Mouse (Mus musculus) MEL (cell line): ENCODE measurements around the gene Def8. TPM values are rescaled to one million over a fixed set of nuclear protein-coding genes. Genes with fewer than 3 reads are reported as not detected.

ENCODE experiments used
- DNase-seq: peaks from one replicate; pipeline ENCODE4 v3.0.0; 2011; ENCODE audit warnings: low read depth, low spot score
- H3K27ac ChIP-seq: 2 replicates; pipeline ENCODE4 v1.5.1; 2012; ENCODE audit warnings: low read depth, mild to moderate bottlenecking, control low read depth, low read length, moderate library complexity; ENCODE audit not compliant: control insufficient read depth
- H3K27me3 ChIP-seq, 2 experiments: fragments of 150-350 bp in 1 of 2; sonication (generic) in 1 of 2; 2 replicates each; pipeline ENCODE4 v1.6.1; 2012; ENCODE audit warnings: low read length in 2 of 2, mild to moderate bottlenecking in 2 of 2, improper control_type of control experiment in 1 of 2, moderate library complexity in 1 of 2; ENCODE audit not compliant: insufficient read depth in 2 of 2, control insufficient read depth in 1 of 2
- H3K36me3 ChIP-seq, 2 experiments: 2 replicates each; pipeline ENCODE4 v1.6.1; 2012 to 2014; ENCODE audit warnings: low read length in 2 of 2, improper control_type of control experiment in 1 of 2, inconsistent platforms in 1 of 2, mild to moderate bottlenecking in 1 of 2; ENCODE audit not compliant: insufficient read depth in 2 of 2, control insufficient read depth in 1 of 2
- H3K4me1 ChIP-seq, 2 experiments: fragments of 150-350 bp in 1 of 2; sonication (generic) in 1 of 2; 2 replicates each; pipeline ENCODE4 v1.6.1; 2012; ENCODE audit warnings: low read length in 2 of 2, improper control_type of control experiment in 1 of 2, mild to moderate bottlenecking in 1 of 2; ENCODE audit not compliant: insufficient read depth in 2 of 2, control insufficient read depth in 1 of 2
- H3K4me3 ChIP-seq, 2 experiments: fragments of 150-350 bp in 1 of 2; sonication (generic) in 1 of 2; 2 replicates each; pipeline ENCODE4 v1.5.1; 2012; ENCODE audit warnings: low read depth in 2 of 2, low read length in 2 of 2, mild to moderate bottlenecking in 2 of 2, moderate library complexity in 2 of 2, control low read depth in 1 of 2, improper control_type of control experiment in 1 of 2; ENCODE audit not compliant: control insufficient read depth in 1 of 2, insufficient read depth in 1 of 2
- H3K79me2 ChIP-seq: 2 replicates; pipeline ENCODE4 v1.6.1; 2012; ENCODE audit warnings: mild to moderate bottlenecking, low read length, moderate library complexity; ENCODE audit not compliant: control insufficient read depth, poor library complexity, insufficient read depth
- H3K9ac ChIP-seq: 2 replicates; pipeline ENCODE4 v1.6.1; 2012; ENCODE audit warnings: low read depth, mild to moderate bottlenecking, control low read depth, low read length, moderate library complexity; ENCODE audit not compliant: control insufficient read depth, poor library complexity, severe bottlenecking
- H3K9me3 ChIP-seq: fragments of 150-350 bp; sonication (generic); replicated peaks from 2 replicates; pipeline ENCODE4 v1.6.1; 2012; ENCODE audit warnings: mild to moderate bottlenecking, low read length, improper control_type of control experiment, moderate library complexity; ENCODE audit not compliant: insufficient read depth
- CHD1 ChIP-seq: IDR thresholded peaks from 2 replicates; pipeline ENCODE4 v1.6.1; 2012; ENCODE audit warnings: low read depth, mild to moderate bottlenecking, inconsistent platforms, low read length, improper control_type of control experiment
- CHD2 ChIP-seq: IDR thresholded peaks from 2 replicates; pipeline ENCODE4 v1.6.1; 2011; ENCODE audit warnings: low read length, improper control_type of control experiment
- E2F4 ChIP-seq: IDR thresholded peaks from 2 replicates; pipeline ENCODE4 v1.6.1; 2011; ENCODE audit warnings: low read depth, low read length, improper control_type of control experiment, borderline replicate concordance
- ETS1 ChIP-seq: IDR thresholded peaks from 2 replicates; pipeline ENCODE4 v1.6.1; 2012; ENCODE audit warnings: low read depth, mild to moderate bottlenecking, inconsistent platforms, low read length, improper control_type of control experiment, moderate library complexity
- GABPA ChIP-seq: IDR thresholded peaks from 2 replicates; pipeline ENCODE4 v1.6.1; 2012; ENCODE audit warnings: low read depth, mild to moderate bottlenecking, inconsistent platforms, low read length, improper control_type of control experiment, moderate library complexity
- GATA1 ChIP-seq: IDR thresholded peaks from 2 replicates; pipeline ENCODE4 v1.6.1; 2011; ENCODE audit warnings: low read depth, low read length, improper control_type of control experiment
- MAZ ChIP-seq: IDR thresholded peaks from 2 replicates; pipeline ENCODE4 v1.6.1; 2012; ENCODE audit warnings: low read depth, mild to moderate bottlenecking, inconsistent platforms, low read length, improper control_type of control experiment
- MYB ChIP-seq: IDR thresholded peaks from 2 replicates; pipeline ENCODE4 v1.6.1; 2011; ENCODE audit warnings: mild to moderate bottlenecking, low read depth, low read length, improper control_type of control experiment
- NELFE ChIP-seq: IDR thresholded peaks from 2 replicates; pipeline ENCODE4 v1.6.1; 2011; ENCODE audit warnings: low read depth, low read length, improper control_type of control experiment
- NRF1 ChIP-seq: IDR thresholded peaks from 2 replicates; pipeline ENCODE4 v1.6.1; 2014; ENCODE audit warnings: low read depth, mild to moderate bottlenecking, inconsistent platforms, low read length, improper control_type of control experiment, moderate library complexity; ENCODE audit not compliant: poor library complexity, insufficient read depth, severe bottlenecking
- POLR2A ChIP-seq, 2 experiments: IDR thresholded peaks; 2 replicates each; pipeline ENCODE4 v1.6.1; 2011 to 2012; ENCODE audit warnings: low read length in 2 of 2, mild to moderate bottlenecking in 2 of 2, control low read depth in 1 of 2, improper control_type of control experiment in 1 of 2, low read depth in 1 of 2, moderate library complexity in 1 of 2; ENCODE audit not compliant: control insufficient read depth in 1 of 2, insufficient read depth in 1 of 2, poor library complexity in 1 of 2
- POLR2AphosphoS5 ChIP-seq: IDR thresholded peaks from 2 replicates; pipeline ENCODE4 v1.6.1; 2012; ENCODE audit warnings: low read depth, borderline replicate concordance, mild to moderate bottlenecking, inconsistent platforms, low read length, moderate library complexity, mixed read lengths
- RAD21 ChIP-seq: IDR thresholded peaks from 2 replicates; pipeline ENCODE4 v1.6.1; 2011; ENCODE audit warnings: mild to moderate bottlenecking, low read depth, low read length, improper control_type of control experiment
- RCOR1 ChIP-seq: IDR thresholded peaks from 2 replicates; pipeline ENCODE4 v1.6.1; 2012; ENCODE audit warnings: low read depth, mild to moderate bottlenecking, inconsistent platforms, low read length, improper control_type of control experiment
- SIN3A ChIP-seq: IDR thresholded peaks from 2 replicates; pipeline ENCODE4 v1.6.1; 2012; ENCODE audit warnings: low read length, improper control_type of control experiment, inconsistent platforms
- TAL1 ChIP-seq: IDR thresholded peaks from 2 replicates; pipeline ENCODE4 v1.6.1; 2012; ENCODE audit warnings: mild to moderate bottlenecking, inconsistent platforms, low read length, moderate library complexity, mixed read lengths
- TBP ChIP-seq: IDR thresholded peaks from 2 replicates; pipeline ENCODE4 v1.8.0; 2011; ENCODE audit warnings: low read depth, low read length, improper control_type of control experiment
- UBTF ChIP-seq: IDR thresholded peaks from 2 replicates; pipeline ENCODE4 v1.6.1; 2012; ENCODE audit warnings: low read depth, mild to moderate bottlenecking, inconsistent platforms, low read length, improper control_type of control experiment, moderate library complexity, borderline replicate concordance; ENCODE audit not compliant: insufficient read depth
- USF1 ChIP-seq: IDR thresholded peaks from 2 replicates; pipeline ENCODE4 v1.6.1; 2014; ENCODE audit warnings: low read depth, mild to moderate bottlenecking, inconsistent platforms, low read length, improper control_type of control experiment, moderate library complexity
- USF2 ChIP-seq, 2 experiments: IDR thresholded peaks; 2 replicates each; pipeline ENCODE4 v1.6.1; 2011 to 2012; ENCODE audit warnings: improper control_type of control experiment in 2 of 2, low read length in 2 of 2, borderline replicate concordance in 1 of 2, inconsistent platforms in 1 of 2, low read depth in 1 of 2, mild to moderate bottlenecking in 1 of 2; ENCODE audit not compliant: insufficient read depth in 1 of 2
- ZC3H11A ChIP-seq: IDR thresholded peaks from 2 replicates; pipeline ENCODE4 v1.6.1; 2012; ENCODE audit warnings: low read depth, mild to moderate bottlenecking, inconsistent platforms, low read length, improper control_type of control experiment
- ZMIZ1 ChIP-seq: IDR thresholded peaks from 2 replicates; pipeline ENCODE4 v1.6.1; 2012; ENCODE audit warnings: low read depth, mild to moderate bottlenecking, inconsistent platforms, low read length, improper control_type of control experiment, moderate library complexity
- ZNF384 ChIP-seq: IDR thresholded peaks from 2 replicates; pipeline ENCODE4 v1.6.1; 2012; ENCODE audit warnings: low read depth, mild to moderate bottlenecking, inconsistent platforms, low read length, improper control_type of control experiment
- polyA plus RNA-seq, 2 experiments: library from polyadenylated mRNA; stranded (reverse) in 1 of 2; unstranded in 1 of 2; fragments of >175 nt in 1 of 2; fragments of >200 nt in 1 of 2; gene quantifications; 2 replicates each; pipeline versions ENCODE4 v1.2.1 to v1.2.4; 2012; ENCODE audit warnings: low replicate concordance in 2 of 2, low read depth in 1 of 2; ENCODE audit not compliant: insufficient read length in 2 of 2, insufficient read depth in 1 of 2, missing spikeins in 1 of 2
- total RNA-seq: library from RNA; depleted of rRNA; stranded (reverse); fragments of 300-350 nt; gene quantifications from 2 replicates; pipeline ENCODE4 v1.2.3, GENCODE M21; 2012

Gene Def8
- total and polyA plus RNA-seq, 3 experiments: 26.0 to 34.0 TPM; not detected in 1

GRCm38 (mm10) chr8:123452149-123452548 lies 28.8 kb downstream of the Def8 start (continued):
- TF ChIP-seq SIN3A (peak; percentile 81; the same call in 1 of the 2 replicates), ZMIZ1 (no peak), MAZ (no peak), TAL1 (peak; percentile 83), RAD21 (no peak), RCOR1 (peak; percentile 99), GATA1 (peak; percentile 85), GABPA (no peak), POLR2AphosphoS5 (no peak), ZC3H11A (no peak), CHD1 (no peak), USF1 (no peak), NELFE (no peak)

GRCm38 (mm10) chr8:123453291-123453690 lies 30.0 kb downstream of the Def8 start:
- DNase-seq: peak; percentile 8
- no peak overlapping the region for H3K27ac ChIP-seq
- no peak overlapping the region for H3K4me3 ChIP-seq
- no peak for TF ChIP-seq MAZ
- TF ChIP-seq, all 39 proteins: peak for 0
- Histone ChIP-seq H3K79me2 (no peaks in the 10 kb centered on the region), H3K4me1 (peaks cover 13 to 36% of the 10 kb centered on the region in 2 experiments), H3K36me3 (peaks cover 0 to 35% of the 10 kb centered on the region in 2 experiments; a peak in 3 of 4 replicates), H3K9ac (no peak overlapping the region), H3K9me3 (no peaks in the 10 kb centered on the region), H3K27me3 (no peaks in the 10 kb centered on the region)

DNA sequence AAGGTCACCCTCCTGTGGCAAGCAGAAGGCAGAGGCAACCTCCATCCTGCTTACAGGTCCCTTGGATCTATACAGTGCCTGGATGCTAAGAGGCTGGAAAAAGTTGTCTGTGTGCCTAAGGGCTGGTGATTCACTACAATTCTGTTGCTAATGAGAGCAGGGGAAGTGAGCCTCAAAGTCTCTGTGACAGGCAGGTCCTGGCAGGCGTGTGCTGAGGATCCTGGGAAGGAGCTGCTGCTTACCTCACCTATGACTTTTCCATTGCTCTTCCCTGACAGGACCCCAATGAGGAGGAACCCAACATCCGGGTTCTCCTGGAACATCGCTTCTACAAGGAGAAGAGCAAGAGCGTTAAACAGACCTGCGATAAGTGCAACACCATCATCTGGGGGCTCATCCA lies 30.6 kb downstream of the Def8 start:
- Histone ChIP-seq H3K9me3 (no peaks in the 10 kb centered on the region), H3K4me3 (no peak overlapping the region), H3K27ac (peak overlapping the region; percentile 41; the same call in 1 of the 2 replicates), H3K9ac (no peak overlapping the region), H3K4me1 (peaks cover 13 to 30% of the 10 kb centered on the region in 2 experiments), H3K27me3 (no peaks in the 10 kb centered on the region), H3K36me3 (peaks cover 0 to 30% of the 10 kb centered on the region in 2 experiments; a peak in 3 of 4 replicates), H3K79me2 (no peaks in the 10 kb centered on the region)
- peak; percentile 5 for DNase-seq
- TF ChIP-seq POLR2A (IDR thresholded peaks at IDR 0.05; ENCODE audit: control insufficient read depth in 1 of 2, insufficient read depth in 1 of 2, low read depth in 1 of 2, low read length in 2 of 2, poor library complexity in 1 of 2) (no peak), ZMIZ1 (no peak), TBP (no peak), CHD1 (no peak), MYB (no peak), NRF1 (no peak), NELFE (no peak), CHD2 (no peak), POLR2AphosphoS5 (no peak), USF2 (IDR thresholded peaks at IDR 0.05; ENCODE audit: borderline replicate concordance in 1 of 2, insufficient read depth in 1 of 2, low read depth in 1 of 2, low read length in 2 of 2) (no peak), ZNF384 (no peak), E2F4 (no peak), UBTF (no peak), TAL1 (no peak), MAZ (no peak), ETS1 (no peak)
